Mouse (Mus musculus): ENCODE measurements around the gene Fam107b. TPM values are rescaled to one million over a fixed set of nuclear protein-coding genes. Genes with fewer than 3 reads are reported as not detected.

The Fam107b gene
- total RNA-seq, 2 experiments from 2014 or later, result 6.4 to 11.9 TPM

DNA sequence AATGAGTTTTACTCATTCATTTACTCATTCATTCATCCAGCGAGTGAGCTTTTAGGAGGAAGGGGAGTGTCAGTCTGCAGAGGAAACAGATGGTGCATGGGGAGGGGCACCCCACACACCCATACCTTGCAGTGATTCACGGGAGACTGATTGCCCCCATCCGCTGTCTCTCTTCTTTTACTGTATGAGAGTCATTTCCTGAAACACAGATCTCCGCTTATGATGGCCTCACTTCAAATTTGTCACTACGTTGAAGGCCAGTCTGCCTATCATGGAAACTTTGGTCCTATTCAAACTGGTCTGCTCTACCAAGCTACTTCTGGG is 230.2 kb downstream of the Fam107b start:
- intact Hi-C loops (cut with DNase I), result loop anchor here (1.0 kb wide), 1 partner anchor 254 kb away; no protein-coding TSS in a partner anchor
- DNase-seq (ENCODE audit: low spot score in 2 of 2), result no peak

DNA sequence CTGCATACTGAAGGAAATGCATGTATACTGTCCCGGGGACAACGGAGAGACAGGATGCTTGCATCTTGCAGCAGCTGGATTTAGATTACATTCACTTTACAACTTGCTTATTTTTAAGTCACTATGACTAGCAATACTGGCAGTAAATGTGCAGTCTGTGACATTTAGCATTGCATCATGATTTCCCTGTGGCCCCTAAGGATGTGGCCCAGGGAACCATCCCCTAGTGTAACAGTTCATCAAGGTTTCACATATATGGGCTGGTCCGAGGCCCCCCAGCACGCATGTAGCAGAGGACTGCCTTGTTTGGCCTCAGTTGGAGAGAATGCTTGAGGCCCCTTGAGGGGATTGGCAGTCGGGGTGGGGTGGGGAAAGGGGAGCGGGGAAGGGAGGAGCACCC is 235.5 kb downstream of the Fam107b start:
- intact Hi-C loops (cut with DNase I), result no loop called here
- no peak for DNase-seq (ENCODE audit: low spot score in 2 of 2)

DNA sequence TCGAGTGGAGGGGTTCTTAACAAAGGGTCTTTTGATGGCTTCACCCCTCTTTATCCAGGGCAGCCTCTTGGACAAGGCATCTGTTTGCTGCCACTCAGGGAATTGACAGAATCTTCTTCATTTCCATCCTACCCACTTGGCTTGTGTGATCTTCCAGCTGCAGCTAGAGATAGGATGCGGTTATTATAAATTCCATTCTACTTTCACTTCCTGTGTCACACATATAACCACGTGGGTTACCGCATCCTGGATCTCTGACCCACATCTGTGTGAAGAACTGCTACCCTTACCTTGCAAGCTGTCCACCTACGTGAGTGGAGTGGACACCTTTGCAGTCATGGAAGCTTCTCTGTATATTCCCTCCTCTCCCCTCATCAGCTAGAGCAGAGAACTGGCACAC is 240.0 kb downstream of the Fam107b start:
- intact Hi-C loops (cut with DNase I), result loop anchor here (10.0 kb wide), 4 partner anchors 344 to 584 kb away; no protein-coding TSS in a partner anchor
- DNase-seq (ENCODE audit: low spot score in 2 of 2), result no peak

DNA sequence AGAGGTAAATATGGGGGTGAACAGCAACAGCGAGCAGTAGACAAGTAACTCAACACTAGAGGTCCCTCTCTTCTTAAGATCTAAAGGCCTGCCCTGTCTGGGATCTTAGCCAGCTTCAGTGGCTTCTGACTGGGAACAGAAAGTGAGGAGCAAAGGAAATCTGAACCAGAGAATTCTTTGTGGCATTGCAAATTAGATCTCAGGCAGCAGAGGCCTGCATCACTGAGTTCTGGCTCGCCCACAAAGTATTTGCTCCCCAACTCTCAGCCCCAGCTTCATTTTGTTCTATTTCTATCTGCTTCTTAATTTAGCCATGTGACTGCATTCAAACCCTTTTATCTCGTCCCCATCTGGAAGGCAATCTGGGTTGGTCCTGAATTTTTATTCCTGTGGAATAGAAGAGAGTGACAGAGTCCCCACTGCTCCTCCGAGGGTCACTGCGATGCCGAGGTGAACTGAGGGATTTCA is 245.9 kb downstream of the Fam107b start:
- intact Hi-C loops (cut with DNase I), result loop anchor here (2.0 to 10.0 kb wide), 5 partner anchors 201 to 579 kb away; partner anchors contain the start of gene Frmd4a

DNA sequence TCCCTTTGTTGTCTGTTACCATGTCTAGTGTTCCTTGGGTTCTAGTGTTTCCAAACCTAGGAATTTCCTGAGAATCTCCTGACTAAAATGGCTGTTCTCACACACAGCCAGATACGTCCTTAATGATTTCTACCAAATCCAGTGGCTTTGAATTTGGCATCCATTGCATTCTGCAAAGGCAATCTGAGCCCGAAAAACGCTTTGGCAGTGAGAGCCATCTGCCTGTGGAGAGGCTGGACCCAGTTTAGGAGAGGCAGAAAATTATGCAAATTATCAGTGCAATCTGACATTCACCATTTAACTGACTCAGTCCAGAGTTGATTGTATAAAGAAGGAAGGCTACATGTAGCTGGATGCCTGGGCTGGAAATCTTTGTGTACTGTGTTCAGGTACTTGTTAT is 247.3 kb downstream of the Fam107b start:
- intact Hi-C loops (cut with DNase I), result loop anchor here (2.0 to 10.0 kb wide), 5 partner anchors 199 to 577 kb away; partner anchors contain the start of gene Frmd4a
- DNase-seq (ENCODE audit: low spot score in 2 of 2), result no peak

More for the DNA sequence above, 245.9 kb downstream of the Fam107b start:
- DNase-seq (ENCODE audit: low spot score in 2 of 2), result peak; percentile 67 to 69

DNA sequence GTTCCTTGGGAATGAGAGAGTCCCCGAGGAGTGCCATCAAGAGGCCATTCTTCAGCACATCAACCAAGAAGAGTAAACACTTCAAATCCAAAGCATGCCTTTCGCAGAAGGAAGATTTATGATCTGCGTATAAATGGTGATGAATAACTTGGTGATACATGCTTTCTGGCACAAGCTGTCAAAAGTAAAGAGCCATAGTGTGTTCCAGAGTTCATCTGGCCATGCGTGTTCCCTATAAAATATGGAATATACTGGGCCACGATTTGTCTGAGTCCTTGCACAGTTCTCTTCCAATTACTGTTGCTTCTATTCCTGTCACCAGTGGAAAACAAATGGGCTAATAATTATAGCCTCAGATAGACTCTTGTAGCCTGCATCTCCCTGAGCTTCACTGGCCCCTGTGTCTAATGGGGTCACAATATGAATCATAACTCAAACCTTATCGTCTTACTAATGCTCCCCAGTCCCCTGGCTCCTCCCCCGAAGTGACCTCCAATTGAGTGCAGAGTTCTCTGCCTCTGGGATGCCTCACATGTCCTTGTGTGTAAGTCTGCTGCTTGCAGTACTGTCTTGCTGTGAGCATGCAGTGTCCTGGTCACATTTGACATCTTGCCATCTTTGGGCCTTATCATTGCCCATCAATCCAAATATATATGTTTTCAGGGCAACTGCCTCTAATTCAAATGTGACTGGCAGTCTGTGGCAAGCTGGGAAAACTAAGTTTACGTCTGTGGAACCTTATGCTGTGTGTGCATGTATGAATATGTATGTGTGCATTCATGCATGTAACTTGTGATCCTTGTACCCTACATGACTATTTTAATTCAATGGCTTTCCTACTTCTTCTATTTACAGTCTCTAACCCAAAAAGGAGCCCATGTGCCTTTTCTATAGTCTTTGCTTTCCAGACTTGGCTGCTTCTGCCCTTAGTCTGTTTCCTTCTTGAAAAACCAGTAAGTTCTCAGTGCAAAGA is 252.5 kb downstream of the Fam107b start:
- no peak for DNase-seq (ENCODE audit: low spot score in 2 of 2)
- intact Hi-C loops (cut with DNase I), result no loop called here

Other genes with a start within 250 kb of the Fam107b start
- 1 to 10 TPM; 7.9 to 8.6 TPM for gene Rpp38, start 237.8 kb upstream of the Fam107b start, total RNA-seq (2021)
- gene Acbd7, start 234.3 kb upstream of the Fam107b start, total RNA-seq (2021), result 1 to 10 TPM in 1 of 2 experiments, not detected in 1; 1.8 TPM
- not detected for gene Olah, start 173.3 kb upstream of the Fam107b start, total RNA-seq (2021)
- gene Meig1, start 147.8 kb upstream of the Fam107b start, total RNA-seq (2021), result 1 to 10 TPM; 2.1 to 2.3 TPM
- 10 to 100 TPM in 1 of 2 experiments, 1 to 10 TPM in 1; 8.8 to 15.5 TPM for gene Dclre1c, start 146.4 kb upstream of the Fam107b start, total RNA-seq (2021)
- gene Suv39h2, start 95.5 kb upstream of the Fam107b start, total RNA-seq (2021), result 1 to 10 TPM; 3.2 to 4.4 TPM
- gene Gm45902, start 57.7 kb upstream of the Fam107b start, total RNA-seq (2021), result 1 to 10 TPM; 3.4 to 5.4 TPM
- 10 to 100 TPM; 41.4 to 48.2 TPM for gene Hspa14, start 57.7 kb upstream of the Fam107b start, total RNA-seq (2021)
- gene Cdnf, start 57.5 kb upstream of the Fam107b start, total RNA-seq (2021), result 1 to 10 TPM; 1.2 to 1.6 TPM

All from left cerebral cortex, postnatal 36 days (tissue).